Mouse (Mus musculus): ENCODE measurements around the gene Fam189b.

Fam189b gene

GRCm38 (mm10) chr3:89166945-89167344 lies 16.0 kb upstream of the Fam189b start:
- DNase-seq = no peak

- no peak for DNase-seq
Measured at GRCm38 (mm10) chr3:89174844-89175243, 8.1 kb upstream of the Fam189b start.

- DNase-seq = no peak
Measured at GRCm38 (mm10) chr3:89175544-89175943, 7.4 kb upstream of the Fam189b start.

- DNase-seq = no peak
Measured at GRCm38 (mm10) chr3:89176421-89176820, 6.5 kb upstream of the Fam189b start.

- DNase-seq = peak; percentile 93
Measured at GRCm38 (mm10) chr3:89177242-89178106, 5.5 kb upstream of the Fam189b start, which contains the start of gene Scamp3. TSS of gene Scamp3 (plus strand) at chr3:89177473.

GRCm38 (mm10) chr3:89178107-89178385 lies 4.9 kb upstream of the Fam189b start:
- no peak for DNase-seq

- DNase-seq = no peak
Measured at GRCm38 (mm10) chr3:89179056-89179455, 3.9 kb upstream of the Fam189b start.

GRCm38 (mm10) chr3:89181749-89182500 lies 1.0 kb upstream of the Fam189b start:
- no peak for DNase-seq

GRCm38 (mm10) chr3:89182531-89183057 lies 349 bp upstream of the Fam189b start:
- no peak for DNase-seq

GRCm38 (mm10) chr3:89183959-89184315 lies 994 bp downstream of the Fam189b start:
- DNase-seq = no peak

- DNase-seq = no peak
Measured at GRCm38 (mm10) chr3:89187197-89187596, 4.3 kb downstream of the Fam189b start.

- DNase-seq = no peak
Measured at GRCm38 (mm10) chr3:89187690-89188477, 4.9 kb downstream of the Fam189b start.

GRCm38 (mm10) chr3:89188478-89188875 lies 5.5 kb downstream of the Fam189b start:
- no peak for DNase-seq

GRCm38 (mm10) chr3:89190436-89190835 lies 7.5 kb downstream of the Fam189b start:
- no peak for DNase-seq

- DNase-seq = no peak
Measured at GRCm38 (mm10) chr3:89193351-89193750, 10.4 kb downstream of the Fam189b start.

- no peak for DNase-seq
Measured at GRCm38 (mm10) chr3:89193853-89194252, 10.9 kb downstream of the Fam189b start.

GRCm38 (mm10) chr3:89195979-89196877 lies 13.3 kb downstream of the Fam189b start:
- DNase-seq = peak; percentile 93

GRCm38 (mm10) chr3:89199839-89200238 lies 16.9 kb downstream of the Fam189b start:
- no peak for DNase-seq

GRCm38 (mm10) chr3:89202253-89203141 lies 19.6 kb downstream of the Fam189b start, which contains the start of gene Gba:
TSS of gene Gba (plus strand) at chr3:89202928.
- DNase-seq = peak; percentile 89

GRCm38 (mm10) chr3:89203142-89203514 lies 20.2 kb downstream of the Fam189b start:
- DNase-seq = no peak

GRCm38 (mm10) chr3:89206079-89206478 lies 23.1 kb downstream of the Fam189b start:
- no peak for DNase-seq

All from kidney, postnatal 14 days (tissue).